Mouse (Mus musculus) heart, postnatal 14 days (tissue): ENCODE results near the gene Fam126a. TPM values are rescaled to one million over a fixed set of nuclear protein-coding genes. Genes with fewer than 3 reads are reported as not detected.

Experiments used
- DNase-seq, 2 experiments: peaks; one replicate each; pipeline ENCODE4 v3.0.0; 2021 to 2022
- intact Hi-C: fragments of 180-260 bp; cut with DNase I; formaldehyde crosslinking; loops from one replicate; pipeline ENCODE4 v1.15.1; 2025
- long read RNA-seq, 2 experiments: library from polyadenylated mRNA; stranded (forward); transcript quantifications; one replicate each; pipeline ENCODE4 v2.0.0; 2021
- total RNA-seq, 2 experiments: library from RNA; stranded (reverse); gene quantifications; 2 replicates each; pipeline ENCODE4 v1.2.3; 2021

The Fam126a gene
- 10 to 100 TPM; 46.8 to 59.4 TPM for total RNA-seq
- long read RNA-seq, experiment 1, full-length matches to known transcripts, result 5 of 53 reads
- long read RNA-seq, experiment 1, partial matches to known transcripts, result 1 of 53 reads
- long read RNA-seq, experiment 1, other reads (novel, unspliced or antisense), result 47 of 53 reads
- long read RNA-seq, experiment 2, full-length matches to known transcripts, result 3 of 53 reads
- long read RNA-seq, experiment 2, partial matches to known transcripts, result 1 of 53 reads
- long read RNA-seq, experiment 2, other reads (novel, unspliced or antisense), result 49 of 53 reads

DNA sequence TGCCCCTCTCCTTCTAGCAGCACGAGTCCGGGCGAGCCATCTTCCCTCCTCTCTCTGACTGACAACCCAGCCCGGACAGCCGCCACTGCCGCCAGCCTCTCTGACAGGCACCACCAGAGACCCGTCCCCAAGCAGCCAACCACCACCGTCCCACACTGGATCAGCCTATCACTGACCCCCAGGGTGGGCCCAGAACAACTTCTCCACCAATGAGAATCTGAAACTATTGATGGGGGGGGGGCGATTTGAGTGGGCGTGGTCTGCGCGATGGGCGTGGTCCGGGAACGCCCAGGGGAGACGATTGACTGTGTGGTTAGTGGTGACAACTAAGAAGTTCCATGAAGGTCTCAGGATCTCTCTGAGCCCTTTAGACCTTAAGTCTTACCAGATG, at the start of gene Fam126a:
Gene Fam126a, minus strand, starts transcription at position 112 of the 391 bp plus-strand sequence.
- intact Hi-C loops, result no loop called here
- peak; percentile 93 to 94 for DNase-seq

DNA sequence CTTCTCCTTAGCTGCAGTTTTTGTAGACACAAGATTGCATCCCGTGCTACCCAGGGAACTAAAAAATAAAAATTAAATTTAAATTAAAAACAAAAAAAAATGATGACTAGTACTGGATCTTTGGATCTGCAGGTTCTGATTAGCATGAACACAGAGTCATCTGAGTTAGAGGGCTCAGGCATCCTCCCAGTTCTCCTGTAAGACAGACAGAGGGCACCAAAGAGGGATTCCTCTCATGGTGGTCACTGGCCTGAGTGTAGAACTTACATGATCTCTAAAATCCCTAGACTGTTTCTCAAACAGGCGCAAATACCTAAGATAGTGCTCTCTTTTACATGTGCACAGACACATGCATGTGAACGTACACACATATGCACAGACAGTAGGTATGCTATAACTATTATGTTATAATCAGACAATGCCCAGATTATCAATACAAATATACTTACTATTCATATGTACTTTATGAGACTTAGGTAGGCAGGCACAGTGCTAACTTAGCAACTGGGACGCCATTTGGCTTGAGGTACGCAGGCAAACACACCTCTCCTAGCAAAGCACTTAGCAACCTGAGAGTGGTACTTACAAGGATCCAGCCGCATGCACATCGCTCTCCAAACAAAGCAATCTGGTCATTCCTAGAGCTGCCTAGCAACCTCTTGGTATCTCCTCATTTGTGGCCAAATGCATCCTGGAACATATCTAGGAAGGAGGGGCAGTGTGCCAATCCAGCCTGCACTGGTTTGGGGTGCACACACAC, 48.1 kb upstream of the Fam126a start:
- no peak for DNase-seq
- intact Hi-C loops, result no loop called here

DNA sequence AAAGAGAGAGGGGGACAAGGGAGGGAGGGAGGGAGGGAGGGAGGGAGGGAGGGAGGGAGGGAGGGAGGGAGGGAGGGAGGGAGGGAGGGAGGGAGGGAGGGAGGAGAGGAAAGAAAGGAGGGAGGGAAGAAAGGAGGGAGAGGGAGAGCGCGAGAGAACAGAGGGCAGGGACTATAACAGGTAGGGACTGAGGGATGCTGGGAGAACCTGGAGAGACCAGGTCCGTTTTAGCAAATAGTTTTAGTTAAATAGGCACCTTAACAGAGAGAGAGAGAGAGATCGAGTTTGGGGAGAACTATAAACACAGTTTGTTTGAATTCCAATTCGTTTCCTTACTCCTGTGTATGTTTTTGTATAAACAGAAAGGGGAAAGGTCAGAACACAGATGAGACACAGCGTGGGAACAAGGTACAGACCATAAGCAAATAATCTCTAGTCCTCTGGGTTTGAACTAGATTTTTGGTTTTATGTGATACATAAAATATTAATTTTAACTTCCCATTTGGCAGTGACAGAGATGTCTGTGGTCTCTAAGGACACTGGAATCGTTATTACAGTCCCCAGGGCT, 47.3 kb upstream of the Fam126a start:
- intact Hi-C loops, result loop anchor here (1.0 to 2.0 kb wide), 2 partner anchors 189 to 227 kb away; no protein-coding TSS in a partner anchor
- no peak for DNase-seq

DNA sequence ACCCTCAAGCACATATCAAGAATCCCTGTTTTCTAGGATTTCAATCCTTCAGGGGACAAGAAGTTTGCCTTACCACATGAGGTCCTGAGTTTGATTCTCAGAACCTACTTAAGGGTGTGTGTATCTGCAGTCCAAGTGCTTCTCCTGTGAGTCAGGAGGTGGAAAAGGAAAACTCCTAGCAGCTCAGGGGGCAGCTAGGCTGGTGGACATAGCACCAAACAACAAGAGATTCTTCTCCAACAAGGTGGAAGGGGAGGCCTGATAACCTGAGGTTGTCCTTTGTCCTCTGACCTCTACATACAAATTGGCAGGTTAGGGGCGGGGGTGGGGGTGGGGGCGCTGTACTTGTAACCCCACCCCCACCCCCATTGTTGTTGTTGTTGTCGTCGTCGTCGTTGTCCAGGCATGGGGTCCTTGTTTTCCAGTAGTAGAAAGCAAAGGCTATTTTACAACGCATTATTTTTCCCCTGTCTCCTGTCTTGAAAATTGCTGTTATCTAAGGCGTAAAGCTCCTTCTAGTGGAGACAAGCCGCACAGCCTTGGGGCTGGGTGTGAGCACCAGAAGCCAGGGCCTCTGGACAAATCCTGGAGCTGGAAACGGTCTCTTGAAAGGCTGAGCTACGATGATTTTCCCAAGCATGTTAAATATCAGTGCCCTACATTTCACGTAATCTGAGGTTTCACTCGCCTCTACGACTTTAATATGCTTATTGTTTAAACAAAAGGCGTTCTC, 46.7 kb upstream of the Fam126a start:
- DNase-seq, result peak; percentile 73 to 78
- intact Hi-C loops, result loop anchor here (1.0 to 2.0 kb wide), 2 partner anchors 188 to 226 kb away; no protein-coding TSS in a partner anchor

DNA sequence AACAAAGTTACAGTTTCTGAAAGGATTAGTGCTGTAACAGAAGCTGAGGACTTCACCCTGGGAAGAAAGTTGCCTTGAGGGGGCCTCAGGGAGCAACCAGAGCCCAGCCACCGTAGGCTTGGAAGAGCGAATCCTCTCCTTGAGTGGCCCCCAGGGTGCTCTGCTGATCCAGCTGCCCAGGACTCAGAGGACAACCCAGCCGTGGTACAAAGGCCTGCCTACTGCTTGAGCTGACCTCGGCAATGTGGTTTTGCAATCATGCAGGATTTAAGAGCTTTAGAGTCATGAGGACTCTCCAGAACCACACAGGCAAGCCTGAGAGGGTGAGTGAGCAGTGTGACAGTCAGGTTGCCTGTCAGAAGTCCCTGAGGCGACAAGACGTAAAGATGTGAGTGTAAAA, 41.5 kb upstream of the Fam126a start:
- intact Hi-C loops, result loop anchor here (2.0 kb wide), 1 partner anchor 15 kb away; no protein-coding TSS in a partner anchor
- no peak for DNase-seq

DNA sequence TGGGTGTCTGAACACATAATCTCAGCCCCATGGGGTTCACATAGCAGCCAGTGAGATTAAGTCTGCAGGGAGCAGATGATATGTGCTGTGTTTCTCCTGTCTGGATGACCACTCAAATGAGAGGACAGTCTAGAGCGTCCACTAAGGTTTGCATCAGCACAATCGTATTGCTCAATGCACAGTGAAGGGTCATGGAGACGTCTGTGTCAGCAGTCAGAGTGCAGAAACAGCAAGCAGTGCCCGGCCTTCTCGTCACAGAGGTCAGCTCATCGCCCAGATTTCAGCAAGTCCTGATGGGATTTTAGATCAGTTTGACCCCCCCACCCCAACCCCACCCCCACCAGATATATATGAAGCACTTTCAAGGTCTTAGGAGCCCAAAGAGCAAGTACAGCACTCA, 38.5 kb upstream of the Fam126a start:
- intact Hi-C loops, result no loop called here
- no peak for DNase-seq

DNA sequence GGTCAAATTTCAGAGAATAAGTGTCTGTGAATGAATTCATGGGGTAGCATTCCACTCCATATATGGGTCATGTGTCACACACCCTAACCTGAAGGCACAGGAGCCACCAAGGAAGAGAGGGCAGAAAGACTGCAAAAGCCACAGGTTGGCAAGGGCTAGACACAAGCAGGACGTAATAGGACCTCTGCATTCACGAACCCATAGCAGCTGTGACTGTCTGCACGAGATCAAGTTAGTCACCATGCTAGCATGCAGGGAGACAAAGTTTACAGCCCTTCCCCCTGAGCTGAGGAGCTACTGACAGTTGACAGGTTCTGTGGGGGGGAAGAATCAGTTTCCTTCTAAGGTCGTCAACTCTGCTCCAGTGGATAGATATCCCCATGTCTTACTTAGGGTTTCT, 33.1 kb upstream of the Fam126a start:
- intact Hi-C loops, result no loop called here
- DNase-seq, result no peak

DNA sequence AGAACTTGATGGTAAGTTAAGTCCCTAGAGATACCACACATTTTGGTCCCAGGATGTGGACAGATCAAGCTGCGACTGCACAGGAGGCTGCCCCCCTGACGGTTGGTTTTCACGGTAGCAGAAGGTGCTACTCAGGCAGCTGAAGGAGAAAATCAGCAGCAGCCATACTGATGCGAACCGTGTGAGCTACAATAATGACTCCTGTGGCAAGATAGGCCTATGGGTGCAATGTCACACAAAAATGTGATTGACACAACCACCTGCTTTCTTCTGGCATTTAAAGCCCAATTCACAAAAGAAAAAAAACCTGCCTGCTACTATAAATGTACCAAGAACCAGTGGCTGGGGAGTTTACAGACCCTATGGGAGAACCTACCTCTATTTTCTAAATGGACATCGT, 32.5 kb upstream of the Fam126a start:
- intact Hi-C loops, result no loop called here

DNA sequence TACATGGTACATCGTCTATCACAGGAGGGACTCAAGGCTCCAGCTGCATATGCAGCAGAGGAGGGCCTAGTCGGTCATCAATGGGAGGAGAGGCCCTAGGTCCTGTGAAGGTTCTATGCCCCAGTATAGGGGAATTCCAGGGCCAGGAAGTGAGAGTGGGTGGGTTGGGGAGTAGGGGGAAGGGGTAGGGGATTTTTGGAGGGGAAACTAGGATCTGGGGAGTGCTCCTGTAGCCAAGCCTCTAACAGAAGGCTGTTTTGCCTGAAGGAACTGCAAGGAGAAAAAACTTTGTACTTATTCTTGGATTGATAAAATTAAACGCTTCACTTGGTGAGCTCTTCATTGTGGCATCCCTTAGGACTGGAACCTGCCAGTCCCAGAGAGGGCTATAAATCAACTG, 30.5 kb upstream of the Fam126a start:
- no peak for DNase-seq

More for the DNA sequence above, 32.5 kb upstream of the Fam126a start:
- DNase-seq, result no peak

DNA sequence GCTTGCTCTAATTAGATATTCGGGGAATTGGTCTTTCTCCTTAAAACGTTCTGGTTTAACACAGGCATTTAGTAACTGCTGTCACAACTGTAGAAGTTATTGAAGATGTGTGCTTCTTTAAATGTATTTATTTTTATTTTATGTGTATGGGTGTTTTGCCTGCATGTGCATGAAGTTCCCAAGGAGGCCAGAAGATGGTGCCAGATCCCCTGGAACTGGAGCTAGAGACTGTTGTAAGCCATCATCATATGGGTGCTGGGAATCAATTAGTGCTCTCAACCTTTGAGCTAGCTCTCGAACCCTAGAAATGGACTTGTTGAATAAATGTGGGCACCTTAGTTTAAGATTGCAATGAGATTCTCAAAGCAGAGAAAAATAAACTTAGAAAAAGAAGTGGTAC, 27.1 kb upstream of the Fam126a start:
- intact Hi-C loops, result loop anchor here (2.0 to 5.0 kb wide), 2 partner anchors 15 to 165 kb away; no protein-coding TSS in a partner anchor
- DNase-seq, result no peak

More for the DNA sequence above, 30.5 kb upstream of the Fam126a start:
- intact Hi-C loops, result no loop called here

DNA sequence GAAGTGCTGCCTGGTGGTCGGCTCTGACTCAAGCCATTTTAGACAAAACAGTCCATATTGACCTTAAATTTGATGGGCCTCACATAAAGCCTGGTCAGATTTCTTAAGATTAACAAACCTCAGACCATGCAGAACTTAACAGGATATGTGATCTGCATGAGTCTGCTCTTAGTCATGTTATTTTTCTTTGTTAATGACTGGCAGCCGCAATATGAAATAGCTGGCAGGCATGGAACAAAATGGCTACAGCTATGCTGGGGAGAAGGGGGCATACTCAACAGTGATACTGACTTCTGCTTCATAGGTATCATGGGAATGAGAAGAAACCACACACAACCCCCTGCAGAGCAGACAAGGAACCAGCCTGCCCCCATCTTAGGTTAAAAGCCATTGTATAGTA, 26.4 kb upstream of the Fam126a start:
- intact Hi-C loops, result loop anchor here (2.0 to 5.0 kb wide), 2 partner anchors 16 to 165 kb away; no protein-coding TSS in a partner anchor
- DNase-seq, result no peak

DNA sequence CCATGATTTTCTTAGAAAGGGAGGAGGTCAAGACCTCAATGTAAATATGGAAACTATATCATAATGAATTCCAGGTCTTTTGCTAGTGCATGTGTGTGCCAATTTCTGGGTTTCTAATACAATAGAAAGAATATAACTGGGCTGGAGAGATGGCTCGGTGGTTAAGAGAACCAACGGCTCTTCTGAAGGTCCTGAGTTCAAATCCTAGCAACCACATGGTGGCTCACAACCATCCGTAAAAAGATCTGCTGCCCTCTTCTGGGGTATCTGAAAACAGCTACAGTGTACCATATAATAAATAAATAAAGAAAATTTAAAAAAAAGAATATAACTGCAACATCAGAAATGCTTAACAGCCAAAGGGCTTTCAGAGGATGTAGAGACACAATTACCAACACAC, 23.9 kb upstream of the Fam126a start:
- intact Hi-C loops, result no loop called here
- no peak for DNase-seq

DNA sequence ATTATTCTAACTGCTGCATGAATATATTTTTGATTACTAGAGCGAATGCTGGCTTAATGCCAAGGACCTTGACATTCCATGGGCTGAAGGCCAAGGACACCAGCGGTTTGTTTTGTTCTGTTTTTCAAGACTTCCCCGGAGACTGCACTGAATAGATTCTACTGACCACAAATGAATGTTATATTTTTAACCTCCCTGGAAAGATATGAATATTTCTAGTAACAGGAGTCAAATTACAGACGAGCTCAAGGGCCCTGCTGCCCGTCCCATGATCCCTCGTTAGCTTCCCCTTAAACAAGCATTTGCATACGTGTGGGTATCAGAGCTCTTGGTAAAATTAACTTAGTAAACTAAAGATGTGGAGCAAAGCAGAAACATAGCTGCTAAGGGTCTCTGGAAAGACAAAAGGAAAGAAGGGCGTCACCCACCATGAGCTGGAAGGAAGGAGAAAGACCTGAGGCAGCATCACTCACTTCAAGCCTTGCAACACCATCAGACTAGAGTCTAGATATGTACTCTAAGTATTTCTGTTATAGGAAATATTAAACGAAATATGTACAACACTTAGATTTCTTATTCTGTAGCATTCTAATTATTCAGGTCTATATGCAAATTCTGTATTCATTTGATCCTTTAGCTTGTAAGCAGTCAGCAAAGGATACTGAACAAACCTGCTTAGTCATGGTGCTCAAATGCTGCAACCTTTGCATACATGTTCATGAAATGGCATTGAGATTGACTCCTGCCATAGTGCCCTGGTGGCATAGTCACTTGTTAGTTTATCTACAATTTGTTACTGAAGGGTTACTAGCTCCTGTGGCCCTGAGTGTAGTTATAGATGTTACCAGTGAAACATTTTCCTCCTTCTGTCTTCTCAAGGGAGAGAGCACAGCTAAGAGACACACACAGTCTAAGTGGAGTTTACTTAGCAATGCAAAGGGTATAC, 23.0 kb upstream of the Fam126a start:
- peak; percentile 52 to 70 for DNase-seq
- intact Hi-C loops, result no loop called here

DNA sequence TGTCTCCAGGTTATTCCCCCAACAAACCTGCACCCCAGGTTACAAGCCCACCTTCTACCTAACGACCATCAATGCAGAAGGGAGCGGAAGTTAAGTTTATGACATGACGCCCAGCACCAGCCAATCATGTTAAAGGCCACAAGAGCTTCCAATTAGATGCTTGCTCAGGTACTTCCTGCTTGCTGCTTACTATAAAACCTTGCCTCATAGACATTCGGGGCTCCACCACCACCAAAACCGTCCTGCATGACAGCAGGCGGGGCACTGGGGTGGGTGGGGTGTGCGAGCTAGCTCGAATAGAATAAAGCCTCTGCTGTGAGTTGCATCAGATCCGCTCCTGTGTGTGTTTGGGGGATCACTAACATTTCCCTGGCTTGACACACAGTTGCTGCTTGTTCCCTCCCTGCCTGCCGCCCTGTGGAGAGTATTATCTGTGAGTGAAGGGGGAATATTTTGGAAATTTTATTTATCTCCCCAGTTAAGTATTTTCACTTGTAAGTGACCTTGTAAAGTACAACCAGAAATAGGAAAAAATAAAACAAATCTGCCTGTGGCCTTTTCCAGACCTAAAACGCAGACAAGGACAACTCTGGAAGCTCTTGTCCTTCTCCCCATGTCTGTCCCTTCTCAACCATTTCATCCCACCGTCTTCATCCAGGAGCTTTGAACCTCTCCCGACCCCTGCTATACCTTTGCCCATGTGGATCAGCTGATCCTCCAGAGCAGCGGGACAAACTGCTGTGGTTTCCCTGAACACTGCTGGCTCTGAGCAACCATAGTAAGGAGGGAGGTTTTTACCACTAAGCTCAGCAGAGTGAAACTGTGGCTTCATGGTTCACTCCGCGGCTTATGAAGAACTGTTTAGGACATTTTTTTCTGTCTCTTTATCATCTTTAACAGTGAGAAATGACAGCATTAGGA, 21.5 kb upstream of the Fam126a start:
- DNase-seq, result no peak
- intact Hi-C loops, result no loop called here

DNA sequence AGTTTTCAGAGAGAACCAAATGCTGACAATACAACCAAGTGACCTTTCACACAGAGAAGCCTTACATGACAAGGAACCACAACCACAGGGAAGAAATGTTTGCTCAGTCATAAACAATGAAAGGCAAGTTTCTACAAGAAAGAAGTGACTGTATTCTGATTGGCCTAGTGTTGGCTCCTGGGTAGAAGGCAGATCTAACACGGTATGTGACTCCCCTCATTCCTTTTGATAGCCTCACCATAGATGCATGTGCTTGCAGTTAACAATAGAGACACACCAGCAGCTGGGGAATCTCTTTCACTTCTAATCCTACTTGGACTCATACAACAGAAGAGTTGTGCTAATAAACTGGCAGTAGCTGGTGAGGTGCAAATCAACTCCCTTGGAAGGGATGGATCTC, 17.3 kb upstream of the Fam126a start:
- DNase-seq, result no peak

DNA sequence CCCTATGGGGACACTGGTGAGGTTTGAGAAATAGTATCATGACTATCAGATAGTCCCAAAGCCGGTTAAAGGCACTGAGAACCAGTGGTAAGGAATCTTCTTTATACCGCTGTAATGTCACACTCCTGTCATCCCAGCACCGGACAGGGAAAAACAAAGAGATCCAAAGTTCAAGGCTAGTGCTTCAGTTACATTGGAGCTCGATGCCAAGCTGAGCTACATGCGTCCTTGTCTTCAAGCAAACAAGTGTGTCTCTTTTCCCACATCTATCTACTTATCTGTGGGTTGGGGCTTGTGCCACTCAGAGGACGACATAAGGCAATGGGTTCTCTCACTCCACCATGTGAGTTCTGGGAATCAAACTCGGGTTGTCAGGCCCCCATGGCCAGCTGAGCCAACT, 16.5 kb upstream of the Fam126a start:
- intact Hi-C loops, result no loop called here

More for the DNA sequence above, 17.3 kb upstream of the Fam126a start:
- intact Hi-C loops, result no loop called here

DNA sequence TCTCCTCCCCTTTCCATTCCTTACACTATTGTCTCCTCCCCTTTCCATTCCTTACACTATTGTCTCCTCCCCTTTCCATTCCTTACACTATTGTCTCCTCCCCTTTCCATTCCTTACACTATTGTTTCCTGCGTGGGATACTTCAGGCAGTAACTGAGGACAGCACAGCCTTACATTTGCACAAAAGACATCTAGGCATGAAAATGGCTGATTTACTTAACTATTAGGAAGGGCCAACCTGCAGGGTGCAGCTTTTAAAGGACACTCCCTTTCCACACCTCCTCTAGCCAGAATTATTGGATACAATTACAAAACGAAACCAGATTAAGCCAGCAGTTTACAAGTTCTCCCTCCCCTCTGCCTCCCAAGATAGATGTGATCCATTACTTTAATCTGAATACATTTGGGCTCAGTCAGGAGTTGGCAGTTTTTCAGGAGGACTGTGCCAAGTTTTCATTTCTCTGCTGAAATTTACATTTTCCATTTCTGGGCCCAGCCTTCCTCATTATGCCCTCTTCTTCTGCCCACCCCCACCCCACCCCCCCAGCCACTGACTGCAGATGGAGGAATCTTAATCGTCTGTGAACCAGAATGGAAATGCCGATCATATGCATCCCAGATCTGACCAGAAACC, 15.6 kb upstream of the Fam126a start:
- intact Hi-C loops, result no loop called here
- DNase-seq, result no peak

More for the DNA sequence above, 16.5 kb upstream of the Fam126a start:
- DNase-seq, result no peak

DNA sequence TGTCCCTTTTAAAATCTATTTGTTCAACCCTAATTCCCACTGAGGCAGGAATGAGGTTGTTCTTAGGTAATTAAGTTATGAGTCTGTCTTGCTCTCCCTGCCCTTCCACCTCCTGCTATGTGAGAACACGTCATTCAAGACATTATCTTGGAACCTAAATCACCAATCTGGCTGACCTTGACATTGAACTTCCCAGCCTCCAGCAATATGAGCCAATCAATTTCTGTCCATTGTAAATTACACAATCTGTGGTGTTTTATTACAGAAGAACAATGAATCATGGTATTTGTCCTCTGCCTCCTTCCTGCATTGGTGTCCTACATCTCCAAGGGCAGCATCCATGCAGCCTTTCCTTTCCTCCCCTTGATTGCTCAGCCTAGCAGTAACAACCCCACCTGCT, 13.9 kb upstream of the Fam126a start:
- no peak for DNase-seq
- intact Hi-C loops, result no loop called here
